Mouse (Mus musculus): ENCODE measurements around the gene Pou2f3. TPM values are rescaled to one million over a fixed set of nuclear protein-coding genes. Genes with fewer than 3 reads are reported as not detected.

Pou2f3 gene
- polyA plus RNA-seq, 1 experiment = 1.7 TPM

GRCm38 (mm10) chr9:43097801-43098557 is 112.2 kb downstream of the Pou2f3 start:
- Histone ChIP-seq H3K36me3 (ENCODE audit: control insufficient read depth, insufficient read depth, low read length) (no peaks in the 10 kb centered on the region), H3K27ac (ENCODE audit: control insufficient read depth, insufficient read depth, low read length) (no peak overlapping the region), H3K27me3 (ENCODE audit: control insufficient read depth, insufficient read depth, low read length) (no peaks in the 10 kb centered on the region), H3K4me3 (ENCODE audit: control insufficient read depth, insufficient read depth, low read length) (no peak overlapping the region), H3K4me1 (replicated peaks; ENCODE audit: control insufficient read depth, insufficient read depth, low read length) (peaks cover 6% of the 10 kb centered on the region)
- 85% methylated on average over 3 of the region's 3 CpGs for WGBS
- TF ChIP-seq POLR2A (IDR thresholded peaks at IDR 0.05; ENCODE audit: control insufficient read depth, extremely low read depth, insufficient read depth, low read length, poor library complexity) = no peak
- TF ChIP-seq CTCF (IDR thresholded peaks at IDR 0.05; ENCODE audit: borderline replicate concordance, control insufficient read depth, extremely low read depth, insufficient read depth, low read length, poor library complexity) = no peak
- DNase-seq = no peak

GRCm38 (mm10) chr9:43096337-43096736 is 113.8 kb downstream of the Pou2f3 start:
- no peaks in the 10 kb centered on the region for H3K36me3 ChIP-seq (ENCODE audit: control insufficient read depth, insufficient read depth, low read length)
- H3K27me3 ChIP-seq (ENCODE audit: control insufficient read depth, insufficient read depth, low read length) = 0 out of 2 replicates have a peak, but pooled peaks cover 2% of the 10 kb centered on the region
- H3K27ac ChIP-seq (ENCODE audit: control insufficient read depth, insufficient read depth, low read length) = no peak overlapping the region
- TF ChIP-seq CTCF (IDR thresholded peaks at IDR 0.05; ENCODE audit: borderline replicate concordance, control insufficient read depth, extremely low read depth, insufficient read depth, low read length, poor library complexity) (no peak), POLR2A (IDR thresholded peaks at IDR 0.05; ENCODE audit: control insufficient read depth, extremely low read depth, insufficient read depth, low read length, poor library complexity) (no peak)
- no peak overlapping the region for H3K4me3 ChIP-seq (ENCODE audit: control insufficient read depth, insufficient read depth, low read length)
- H3K4me1 ChIP-seq (replicated peaks; ENCODE audit: control insufficient read depth, insufficient read depth, low read length) = peaks cover 6% of the 10 kb centered on the region
- DNase-seq = peak; percentile 68

GRCm38 (mm10) chr9:43094828-43095227 is 115.3 kb downstream of the Pou2f3 start:
- no peak for TF ChIP-seq POLR2A (IDR thresholded peaks at IDR 0.05; ENCODE audit: control insufficient read depth, extremely low read depth, insufficient read depth, low read length, poor library complexity)
- TF ChIP-seq CTCF (IDR thresholded peaks at IDR 0.05; ENCODE audit: borderline replicate concordance, control insufficient read depth, extremely low read depth, insufficient read depth, low read length, poor library complexity) = no peak
- WGBS = 85% methylated on average over 4 of the region's 4 CpGs
- H3K36me3 ChIP-seq (ENCODE audit: control insufficient read depth, insufficient read depth, low read length) = no peaks in the 10 kb centered on the region
- H3K4me3 ChIP-seq (ENCODE audit: control insufficient read depth, insufficient read depth, low read length) = no peak overlapping the region
- H3K27ac ChIP-seq (ENCODE audit: control insufficient read depth, insufficient read depth, low read length) = no peak overlapping the region
- no peak for DNase-seq
- 0 out of 2 replicates have a peak, but pooled peaks cover 2% of the 10 kb centered on the region for H3K27me3 ChIP-seq (ENCODE audit: control insufficient read depth, insufficient read depth, low read length)
- H3K4me1 ChIP-seq (replicated peaks; ENCODE audit: control insufficient read depth, insufficient read depth, low read length) = peaks cover 6% of the 10 kb centered on the region

GRCm38 (mm10) chr9:43093803-43094202 is 116.4 kb downstream of the Pou2f3 start:
- H3K4me1 ChIP-seq (replicated peaks; ENCODE audit: control insufficient read depth, insufficient read depth, low read length) = peaks cover 6% of the 10 kb centered on the region
- TF ChIP-seq CTCF (IDR thresholded peaks at IDR 0.05; ENCODE audit: borderline replicate concordance, control insufficient read depth, extremely low read depth, insufficient read depth, low read length, poor library complexity) (no peak), POLR2A (IDR thresholded peaks at IDR 0.05; ENCODE audit: control insufficient read depth, extremely low read depth, insufficient read depth, low read length, poor library complexity) (no peak)
- no peaks in the 10 kb centered on the region for H3K36me3 ChIP-seq (ENCODE audit: control insufficient read depth, insufficient read depth, low read length)
- WGBS = 97% methylated on average over 3 of the region's 3 CpGs
- DNase-seq = no peak
- no peak overlapping the region for H3K27ac ChIP-seq (ENCODE audit: control insufficient read depth, insufficient read depth, low read length)
- H3K4me3 ChIP-seq (ENCODE audit: control insufficient read depth, insufficient read depth, low read length) = no peak overlapping the region
- 0 out of 2 replicates have a peak, but pooled peaks cover 2% of the 10 kb centered on the region for H3K27me3 ChIP-seq (ENCODE audit: control insufficient read depth, insufficient read depth, low read length)

- Histone ChIP-seq H3K27me3 (ENCODE audit: control insufficient read depth, insufficient read depth, low read length) (no peaks in the 10 kb centered on the region), H3K27ac (ENCODE audit: control insufficient read depth, insufficient read depth, low read length) (no peak overlapping the region), H3K4me3 (ENCODE audit: control insufficient read depth, insufficient read depth, low read length) (no peak overlapping the region), H3K4me1 (replicated peaks; ENCODE audit: control insufficient read depth, insufficient read depth, low read length) (no peaks in the 10 kb centered on the region), H3K36me3 (ENCODE audit: control insufficient read depth, insufficient read depth, low read length) (no peaks in the 10 kb centered on the region)
- no peak for DNase-seq
- 93% methylated on average over 1 of the region's 1 CpGs for WGBS
- no peak for TF ChIP-seq CTCF (IDR thresholded peaks at IDR 0.05; ENCODE audit: borderline replicate concordance, control insufficient read depth, extremely low read depth, insufficient read depth, low read length, poor library complexity)
- TF ChIP-seq POLR2A (IDR thresholded peaks at IDR 0.05; ENCODE audit: control insufficient read depth, extremely low read depth, insufficient read depth, low read length, poor library complexity) = no peak
Observed at GRCm38 (mm10) chr9:43085686-43086285, 124.4 kb downstream of the Pou2f3 start.

GRCm38 (mm10) chr9:43084496-43085362 is 125.4 kb downstream of the Pou2f3 start:
- H3K4me3 ChIP-seq (ENCODE audit: control insufficient read depth, insufficient read depth, low read length) = no peak overlapping the region
- no peak for DNase-seq
- H3K27me3 ChIP-seq (ENCODE audit: control insufficient read depth, insufficient read depth, low read length) = no peaks in the 10 kb centered on the region
- 87% methylated on average over 7 of the region's 7 CpGs for WGBS
- H3K36me3 ChIP-seq (ENCODE audit: control insufficient read depth, insufficient read depth, low read length) = no peaks in the 10 kb centered on the region
- TF ChIP-seq CTCF (IDR thresholded peaks at IDR 0.05; ENCODE audit: borderline replicate concordance, control insufficient read depth, extremely low read depth, insufficient read depth, low read length, poor library complexity) = no peak
- TF ChIP-seq POLR2A (IDR thresholded peaks at IDR 0.05; ENCODE audit: control insufficient read depth, extremely low read depth, insufficient read depth, low read length, poor library complexity) = no peak
- no peak overlapping the region for H3K27ac ChIP-seq (ENCODE audit: control insufficient read depth, insufficient read depth, low read length)
- H3K4me1 ChIP-seq (replicated peaks; ENCODE audit: control insufficient read depth, insufficient read depth, low read length) = no peaks in the 10 kb centered on the region

All from thymus, adult 2 months (tissue).